Mouse (Mus musculus) gastrocnemius, adult 18-20 months (tissue): ENCODE measurements around the gene Nckap1. TPM values are rescaled to one million over a fixed set of nuclear protein-coding genes. Genes with fewer than 3 reads are reported as not detected.
"Not testable (repeated sequence)": the region's sequence is repeated elsewhere in the genome, so short reads cannot be mapped to it uniquely, and the experiment has no call there.

Experiments used
- DNase-seq: peaks from one replicate; pipeline ENCODE4 v3.0.0; 2021; ENCODE audit warnings: low spot score
- total RNA-seq, 2 experiments: library from RNA; stranded (reverse); gene quantifications; 2 replicates each; pipeline ENCODE4 v1.2.3; 2021

Nckap1 gene
- total RNA-seq, 2 experiments from 2014 or later, result 39.8 to 45.3 TPM

DNA sequence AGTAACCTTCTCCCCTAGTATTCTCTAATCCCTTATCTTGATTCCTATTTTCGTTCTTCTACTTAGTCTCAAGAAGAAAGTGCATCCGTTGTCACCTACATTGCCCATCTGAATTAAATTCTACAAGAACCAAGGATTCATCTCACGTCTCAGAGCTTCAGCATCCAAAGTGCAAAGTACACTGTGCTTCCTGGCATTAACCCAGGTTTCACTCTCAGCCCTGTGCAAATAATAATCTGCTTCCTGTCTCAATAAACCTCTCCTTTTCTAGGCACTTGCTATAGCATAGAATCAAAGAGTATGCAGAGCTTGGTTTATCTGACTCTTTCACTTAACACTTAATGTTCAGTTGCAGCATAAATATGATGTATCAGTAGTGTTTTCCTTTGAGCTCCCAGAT, 19.7 kb downstream of the Nckap1 start:
- no peak for DNase-seq

- DNase-seq, result no peak
Observed at GRCm38 (mm10) chr2:80560773-80561172, 20.4 kb downstream of the Nckap1 start.

- DNase-seq, result no peak
Observed at GRCm38 (mm10) chr2:80559655-80560054, 21.5 kb downstream of the Nckap1 start.

GRCm38 (mm10) chr2:80554442-80554841, 26.7 kb downstream of the Nckap1 start:
- DNase-seq, result no peak

- DNase-seq, result no peak
Observed at GRCm38 (mm10) chr2:80549704-80550103, 31.5 kb downstream of the Nckap1 start.

GRCm38 (mm10) chr2:80547901-80548300, 33.3 kb downstream of the Nckap1 start:
- DNase-seq, result no peak

DNA sequence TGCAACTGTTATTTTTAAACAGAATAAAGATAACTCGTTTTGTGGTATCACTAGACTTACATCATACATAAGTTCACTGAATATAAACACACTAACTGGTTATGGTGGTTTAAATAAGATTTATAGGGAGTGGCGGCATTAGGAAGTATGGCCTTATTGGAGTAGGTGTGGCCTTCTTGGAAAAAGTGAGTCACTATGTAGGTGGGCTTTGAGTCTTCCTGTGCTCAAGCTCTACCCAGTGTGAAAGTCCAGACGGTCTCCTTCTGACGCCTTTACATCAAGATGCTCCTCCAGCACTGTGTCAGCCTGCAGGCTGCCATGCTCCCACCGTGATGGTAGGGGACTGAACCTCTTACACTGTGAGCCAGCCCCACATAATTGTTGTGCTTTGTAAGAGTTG, 38.4 kb downstream of the Nckap1 start:
- no peak for DNase-seq

DNA sequence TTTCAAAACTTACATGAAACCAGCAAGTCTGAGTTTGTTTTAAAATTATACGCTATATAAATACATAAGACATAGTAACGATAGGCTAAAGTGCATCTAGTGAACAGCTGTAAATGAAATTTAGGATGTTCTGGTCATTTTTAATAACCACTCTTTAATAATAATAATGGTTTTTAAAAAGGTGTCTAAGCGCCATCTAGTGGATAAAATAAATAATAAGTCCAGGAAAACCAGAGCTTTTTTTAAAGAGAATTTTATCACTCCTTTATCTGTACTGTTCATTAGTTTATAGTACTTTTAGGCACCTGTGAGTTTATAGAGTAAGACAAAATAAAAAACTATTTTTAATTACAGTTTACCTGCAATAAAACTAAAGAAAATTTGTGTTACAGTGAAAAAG, 44.0 kb downstream of the Nckap1 start:
- DNase-seq, result no peak

DNA sequence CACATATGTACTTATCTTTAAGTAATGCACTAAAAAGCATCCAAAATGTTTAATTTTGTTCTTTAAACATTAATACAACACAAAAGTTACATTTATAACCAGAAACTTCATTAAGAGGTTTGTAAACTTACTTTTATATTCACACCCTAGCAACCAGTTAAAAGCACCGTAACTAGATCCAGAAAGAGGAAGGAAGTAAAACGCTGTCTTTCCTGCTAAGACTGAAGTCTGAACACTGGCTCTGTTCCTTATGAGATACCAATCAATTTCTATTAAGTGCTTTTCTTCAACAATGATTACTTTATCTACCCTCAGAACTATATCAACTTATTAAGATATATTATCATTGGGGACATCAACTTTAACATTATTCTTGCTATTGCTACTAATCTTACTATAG, 44.6 kb downstream of the Nckap1 start:
- no peak for DNase-seq

GRCm38 (mm10) chr2:80524275-80524674, 56.9 kb downstream of the Nckap1 start:
- no peak for DNase-seq

- no peak for DNase-seq
Observed at GRCm38 (mm10) chr2:80506051-80506802, 75.0 kb downstream of the Nckap1 start.

DNA sequence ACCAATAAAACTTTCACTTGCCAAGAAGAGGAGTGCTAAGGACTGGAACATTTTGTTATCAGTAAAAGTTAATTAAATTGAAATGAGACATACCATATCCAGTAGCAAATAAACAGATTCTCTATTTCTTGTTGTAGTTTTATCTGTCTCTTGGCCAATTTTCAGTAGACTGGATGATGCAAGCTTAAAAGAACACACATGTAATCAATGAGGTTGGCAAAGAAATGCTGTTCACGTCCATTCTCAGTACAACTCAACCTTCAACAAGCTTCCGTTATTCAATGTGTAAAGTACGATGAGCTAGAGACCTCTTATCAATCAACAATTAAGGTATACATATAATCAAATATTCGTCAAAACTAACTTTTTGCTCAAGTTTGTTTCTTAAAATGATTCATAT, 79.0 kb downstream of the Nckap1 start:
- DNase-seq, result no peak

- not testable (repeated sequence) for DNase-seq
Observed at GRCm38 (mm10) chr2:80495304-80495703, 85.9 kb downstream of the Nckap1 start.

GRCm38 (mm10) chr2:80486851-80487250, 94.3 kb downstream of the Nckap1 start:
- DNase-seq, result peak; percentile 61

GRCm38 (mm10) chr2:80484951-80485350, 96.2 kb downstream of the Nckap1 start:
- no peak for DNase-seq

DNA sequence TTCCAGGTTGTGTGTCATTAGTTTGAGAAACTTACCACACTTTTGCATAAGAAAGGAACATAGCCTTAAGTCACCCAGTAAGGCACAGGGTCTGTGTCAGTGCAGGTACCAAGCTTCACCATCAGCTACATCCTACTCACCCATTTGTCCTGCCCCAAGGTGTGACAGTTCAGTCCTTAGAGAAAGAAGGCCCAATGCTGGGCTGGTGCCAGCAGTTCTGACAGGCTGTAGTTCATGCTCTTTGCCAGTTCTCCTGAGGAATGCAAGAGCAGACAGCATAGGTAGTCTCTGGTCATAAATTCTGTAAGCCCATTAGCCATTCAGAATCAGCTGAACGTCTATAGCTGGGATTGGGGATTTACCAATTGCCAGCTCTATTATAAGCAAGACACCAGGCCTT, 105.3 kb downstream of the Nckap1 start:
- DNase-seq, result no peak

- DNase-seq, result no peak
Observed at GRCm38 (mm10) chr2:80474247-80474796, 106.9 kb downstream of the Nckap1 start.

DNA sequence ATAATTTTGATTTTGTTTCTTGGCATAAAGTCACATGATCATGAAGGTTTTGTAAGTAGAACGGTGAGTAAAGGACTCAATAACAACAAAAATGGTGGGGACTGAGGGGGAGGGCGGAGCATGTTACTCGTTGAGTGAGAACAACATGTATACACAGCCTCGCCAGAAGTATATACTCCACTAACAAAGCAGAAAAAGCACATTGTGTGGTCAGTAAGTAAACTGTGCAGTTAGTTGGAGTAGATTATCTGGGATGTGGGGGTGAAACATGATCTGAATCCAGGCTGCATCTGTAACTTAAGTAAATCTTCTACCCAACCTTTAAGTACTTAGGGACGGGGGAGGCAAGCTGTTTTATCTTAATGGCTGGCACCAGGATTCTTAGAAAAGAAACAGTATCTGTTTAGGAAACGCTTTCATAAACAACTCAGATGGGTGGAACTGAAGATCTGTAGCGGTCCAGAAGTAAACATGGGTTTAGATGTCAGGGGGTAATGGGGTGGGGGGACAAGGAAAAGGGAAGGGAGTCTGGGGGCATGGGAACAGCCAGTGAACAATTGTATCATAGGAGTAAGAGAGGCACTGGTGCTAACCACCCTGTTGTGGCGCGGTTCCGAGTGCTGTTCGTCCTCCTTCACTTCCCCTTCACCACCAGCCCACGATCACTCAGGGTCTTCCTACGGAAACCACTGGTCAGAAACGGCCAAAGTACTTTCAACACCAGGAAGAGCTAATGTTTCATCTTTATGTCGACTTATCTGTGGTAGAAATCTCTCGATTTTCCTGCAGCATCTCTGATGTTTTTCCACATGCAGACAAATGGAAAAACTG, 115.0 kb downstream of the Nckap1 start:
- no peak for DNase-seq

DNA sequence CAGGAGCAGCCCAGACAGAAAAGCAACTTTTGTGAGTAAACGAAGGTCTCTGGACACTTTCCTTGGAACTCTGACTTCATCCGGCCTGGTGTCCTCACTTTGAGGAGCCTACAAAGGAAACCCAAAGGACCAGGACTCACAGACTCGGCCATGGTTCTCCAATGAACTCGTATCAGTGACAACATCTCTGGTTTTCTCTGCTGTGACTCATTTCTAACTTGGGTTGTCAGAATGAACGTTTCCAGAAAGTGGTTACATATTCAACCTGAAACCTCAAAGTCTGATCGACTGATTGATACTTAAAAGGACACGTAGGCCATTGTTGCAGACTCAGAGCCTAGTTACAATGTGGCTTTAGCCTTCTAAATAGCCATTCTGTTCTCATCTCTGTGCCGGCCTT, 119.4 kb downstream of the Nckap1 start:
- DNase-seq, result no peak
